ENCODE assay signal across 9 mouse cellular contexts in genomic region chr1:156955926-156956760, GRCm38 (mm10). TPM values are rescaled to one million over a fixed set of nuclear protein-coding genes. Genes with fewer than 3 reads are reported as not detected.
A peak's percentile ranks its signal among the peaks of the same experiment; 100 is the strongest.
DNase-seq lines count a peak whose midpoint lies in the region; ATAC-seq and TF ChIP-seq lines count a peak whose summit lies in the region.
"Had no signal": no experiment of that assay in that cellular context is flagged by ENCODE, and none has a peak within 500 bp of the region (broad histone marks: within the 10 kb centered on the region; RNA-seq: fewer than 3 reads in every experiment).

No protein-coding gene starts in this region.

- H3K9me3 ChIP-seq in midbrain, embryonic 14.5 days (ENCODE audit: control insufficient read depth, low read length), result no peaks in the 10 kb centered on the region
- H3K9me3 ChIP-seq in midbrain, embryonic 13.5 days, result no peaks in the 10 kb centered on the region
- H3K9me3 ChIP-seq in intestine, postnatal 0 days (ENCODE audit: control insufficient read depth), result no peaks in the 10 kb centered on the region
- H3K9me3 ChIP-seq: forebrain, embryonic 13.5 days had no signal

- no peak overlapping the region for H3K27ac ChIP-seq in midbrain, embryonic 14.5 days (replicated peaks; ENCODE audit: low read depth, low read length)
- H3K27ac ChIP-seq in midbrain, embryonic 13.5 days, result no peak overlapping the region
- H3K27ac ChIP-seq in intestine, postnatal 0 days (ENCODE audit: low read depth, low read length), result no peak overlapping the region
- H3K27ac ChIP-seq: forebrain, embryonic 13.5 days had no signal

- H3K36me3 ChIP-seq in midbrain, embryonic 14.5 days (ENCODE audit: control insufficient read depth, insufficient read depth, low read length), result no peaks in the 10 kb centered on the region
- no peaks in the 10 kb centered on the region for H3K36me3 ChIP-seq in midbrain, embryonic 13.5 days
- no peaks in the 10 kb centered on the region for H3K36me3 ChIP-seq in intestine, postnatal 0 days (ENCODE audit: control insufficient read depth, insufficient read depth)

- ATAC-seq in midbrain, embryonic 14.5 days (ENCODE audit: low FRiP score, low TSS enrichment), result no peak
- no peak for ATAC-seq in midbrain, embryonic 13.5 days
- peak; percentile 77 for ATAC-seq in intestine, postnatal 0 days
- ATAC-seq: forebrain, embryonic 13.5 days had no signal

- H3K9ac ChIP-seq in midbrain, embryonic 14.5 days (replicated peaks; ENCODE audit: low read length), result no peak overlapping the region
- no peak overlapping the region for H3K9ac ChIP-seq in midbrain, embryonic 13.5 days (replicated peaks)
- no peak overlapping the region for H3K9ac ChIP-seq in intestine, postnatal 0 days (ENCODE audit: low read depth, low read length)
- H3K9ac ChIP-seq: forebrain, embryonic 13.5 days had no signal

- TF ChIP-seq CTCF in intestine, postnatal 0 days (IDR thresholded peaks at IDR 0.05; ENCODE audit: low read depth), result no peak

- H3K4me2 ChIP-seq in midbrain, embryonic 14.5 days (ENCODE audit: low read length), result no peak overlapping the region
- H3K4me2 ChIP-seq in midbrain, embryonic 13.5 days (replicated peaks), result no peak overlapping the region
- peak overlapping the region; percentile 25 for H3K4me2 ChIP-seq in intestine, postnatal 0 days (replicated peaks; ENCODE audit: low read depth)
- H3K4me2 ChIP-seq: forebrain, embryonic 13.5 days had no signal

- no peaks in the 10 kb centered on the region for H3K27me3 ChIP-seq in midbrain, embryonic 14.5 days (ENCODE audit: control insufficient read depth, insufficient read depth, low read length)
- no peaks in the 10 kb centered on the region for H3K27me3 ChIP-seq in midbrain, embryonic 13.5 days
- H3K27me3 ChIP-seq in intestine, postnatal 0 days (replicated peaks; ENCODE audit: control insufficient read depth, insufficient read depth, low read length), result no peaks in the 10 kb centered on the region
- H3K27me3 ChIP-seq: forebrain, embryonic 13.5 days had no signal

- H3K4me1 ChIP-seq in midbrain, embryonic 14.5 days (ENCODE audit: control insufficient read depth, insufficient read depth, low read length), result no peaks in the 10 kb centered on the region
- H3K4me1 ChIP-seq in midbrain, embryonic 13.5 days (replicated peaks), result no peaks in the 10 kb centered on the region
- no peaks in the 10 kb centered on the region for H3K4me1 ChIP-seq in intestine, postnatal 0 days (replicated peaks; ENCODE audit: control insufficient read depth, insufficient read depth, low read length)
- H3K4me1 ChIP-seq: forebrain, embryonic 13.5 days had no signal

- WGBS in midbrain, embryonic 14.5 days, result 66% methylated on average over 17 of the region's 17 CpGs
- 65% methylated on average over 17 of the region's 17 CpGs for WGBS in midbrain, embryonic 13.5 days
- WGBS in intestine, postnatal 0 days, result 44% methylated on average over 17 of the region's 17 CpGs

- H3K4me3 ChIP-seq in midbrain, embryonic 14.5 days (replicated peaks; ENCODE audit: low read depth, low read length), result no peak overlapping the region
- H3K4me3 ChIP-seq in midbrain, embryonic 13.5 days (replicated peaks), result no peak overlapping the region
- H3K4me3 ChIP-seq in intestine, postnatal 0 days (ENCODE audit: low read depth, low read length), result no peak overlapping the region
- H3K4me3 ChIP-seq: forebrain, embryonic 13.5 days had no signal

- DNase-seq in midbrain, embryonic 14.5 days, result peak; percentile 23
- DNase-seq in naive thymus-derived CD4-positive, alpha-beta T cell, adult 2 months (ENCODE audit: low read depth), result peak; percentile 90
- DNase-seq in right cerebral cortex, postnatal 10 days (ENCODE audit: low spot score in 2 of 2), result no peak
- no peak for DNase-seq in cerebellum, adult 9-10 months
- DNase-seq in urinary bladder, postnatal 36 days (ENCODE audit: low spot score in 2 of 2), result no peak
- no peak for DNase-seq in adipocyte (ENCODE audit: low spot score)

RNA-seq across cellular contexts. Expression of gene Ralgps2, which starts 16.7 kb away (rescaled TPM):
- polyA plus RNA-seq in midbrain, embryonic 14.5 days (2014; fragmentation: Nextera tagmentation; extraction: Ambion mirVana), result 122 and 132 TPM in 2 replicates
- polyA plus RNA-seq in midbrain, embryonic 13.5 days (2015; fragmentation: Nextera tagmentation; extraction: Ambion mirVana), result 132 and 143 TPM in 2 replicates
- 34.1 and 35.5 TPM in 2 replicates for polyA plus RNA-seq in intestine, postnatal 0 days (2015; fragmentation: Nextera tagmentation; extraction: Ambion mirVana)

Comparison
In these comparisons a context has a peak if more than half of its experiments do, and no peak if none do; other contexts are left out.
1. DNase-seq: peak in midbrain, embryonic 14.5 days (single experiment) and naive thymus-derived CD4-positive, alpha-beta T cell, adult 2 months (single experiment); none in right cerebral cortex, postnatal 10 days (0 of 2), cerebellum, adult 9-10 months (single experiment), urinary bladder, postnatal 36 days (0 of 2) and adipocyte (single experiment).